ENCODE assay signal across 27 mouse cellular contexts in the genomic region with DNA sequence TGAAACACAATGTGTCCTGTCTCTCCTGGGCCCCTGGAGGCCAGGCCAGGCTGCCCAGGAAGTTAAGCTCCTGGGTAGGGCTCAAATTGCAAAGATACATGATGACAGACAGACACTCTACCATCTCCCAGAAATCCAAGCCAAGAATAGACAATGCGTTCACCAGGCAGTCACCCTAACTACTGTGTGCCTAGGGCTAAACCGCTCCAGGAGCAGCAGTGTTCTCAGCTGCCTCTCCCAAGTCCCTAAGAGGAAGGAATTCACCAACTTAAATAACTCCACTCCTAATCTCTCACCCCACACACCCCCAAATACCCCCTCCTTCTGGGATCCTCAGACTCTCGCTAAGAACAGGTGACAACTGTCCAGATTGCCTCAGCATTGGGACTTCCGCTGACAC. TPM values are rescaled to one million over a fixed set of nuclear protein-coding genes. Genes with fewer than 3 reads are reported as not detected.
A peak's percentile ranks its signal among the peaks of the same experiment; 100 is the strongest.
DNase-seq lines count a peak whose midpoint lies in the region; ATAC-seq and TF ChIP-seq lines count a peak whose summit lies in the region.
"Had no signal": no experiment of that assay in that cellular context is flagged by ENCODE, and none has a peak within 500 bp of the region (broad histone marks: within the 10 kb centered on the region; RNA-seq: fewer than 3 reads in every experiment).

No protein-coding gene starts in this region.

- H3K9ac ChIP-seq in heart, embryonic 12.5 days = no peak overlapping the region
- no peak overlapping the region for H3K9ac ChIP-seq in heart, postnatal 0 days (replicated peaks; ENCODE audit: low read depth, low read length)
- H3K9ac ChIP-seq in embryonic facial prominence, embryonic 15.5 days = no peak overlapping the region
- no peak overlapping the region for H3K9ac ChIP-seq in limb, embryonic 14.5 days (ENCODE audit: low read depth, low read length, severe bottlenecking)
- H3K9ac ChIP-seq: embryonic facial prominence, embryonic 13.5 days; forebrain, postnatal 0 days; hindbrain, embryonic 13.5 days; intestine, embryonic 15.5 days had no signal

- DNase-seq in heart, postnatal 25 days (ENCODE audit: low spot score) = no peak
- no peak for DNase-seq in heart, postnatal 0 days (ENCODE audit: low spot score)
- no peak for DNase-seq in heart, postnatal 36 days
- no peak for DNase-seq in limb, embryonic 14.5 days (ENCODE audit: low spot score)
- no peak for DNase-seq in left cerebral cortex, postnatal 25 days (ENCODE audit: low spot score in 2 of 2)
- DNase-seq: adrenal gland, adult 2 months; adrenal gland, postnatal 14 days; cerebellum, adult 11 months; cerebellum, adult 2 months; cerebellum, adult 9-11 months; cerebellum, postnatal 25 days; forebrain, postnatal 0 days; gastrocnemius, adult 2 months; gastrocnemius, postnatal 14 days; heart, adult 18-20 months; heart, postnatal 14 days; kidney, adult 11 months had no signal

- TF ChIP-seq POLR2A in limb, embryonic 14.5 days (IDR thresholded peaks at IDR 0.05; ENCODE audit: borderline replicate concordance, extremely low read depth, insufficient read depth, insufficient read length) = no peak

- no peaks in the 10 kb centered on the region for H3K36me3 ChIP-seq in heart, embryonic 12.5 days
- H3K36me3 ChIP-seq in heart, postnatal 0 days (replicated peaks; ENCODE audit: control insufficient read depth, insufficient read depth, low read length) = no peaks in the 10 kb centered on the region
- no peaks in the 10 kb centered on the region for H3K36me3 ChIP-seq in embryonic facial prominence, embryonic 15.5 days
- H3K36me3 ChIP-seq in limb, embryonic 14.5 days (ENCODE audit: control insufficient read depth, insufficient read depth, low read length) = no peaks in the 10 kb centered on the region
- H3K36me3 ChIP-seq: embryonic facial prominence, embryonic 13.5 days; hindbrain, embryonic 10.5 days; hindbrain, embryonic 13.5 days; intestine, embryonic 15.5 days had no signal

- H3K27me3 ChIP-seq in heart, embryonic 12.5 days (replicated peaks) = no peaks in the 10 kb centered on the region
- no peaks in the 10 kb centered on the region for H3K27me3 ChIP-seq in heart, postnatal 0 days (ENCODE audit: control insufficient read depth, insufficient read depth, low read length)
- H3K27me3 ChIP-seq in embryonic facial prominence, embryonic 15.5 days = no peaks in the 10 kb centered on the region
- no peaks in the 10 kb centered on the region for H3K27me3 ChIP-seq in limb, embryonic 14.5 days (ENCODE audit: control insufficient read depth, insufficient read depth, low read length)
- H3K27me3 ChIP-seq: hindbrain, embryonic 13.5 days; intestine, embryonic 15.5 days had no signal

- peaks cover 11% of the 10 kb centered on the region for H3K4me1 ChIP-seq in heart, embryonic 12.5 days (replicated peaks)
- no peaks in the 10 kb centered on the region for H3K4me1 ChIP-seq in heart, postnatal 0 days (ENCODE audit: control insufficient read depth, insufficient read depth)
- H3K4me1 ChIP-seq in embryonic facial prominence, embryonic 15.5 days = no peaks in the 10 kb centered on the region
- no peaks in the 10 kb centered on the region for H3K4me1 ChIP-seq in limb, embryonic 14.5 days (ENCODE audit: control insufficient read depth, insufficient read depth, low read length)
- H3K4me1 ChIP-seq: embryonic facial prominence, embryonic 13.5 days; hindbrain, embryonic 13.5 days; intestine, embryonic 15.5 days had no signal

- H3K9me3 ChIP-seq in heart, embryonic 12.5 days (replicated peaks) = peaks cover 4% of the 10 kb centered on the region; the same call in 1 of the 2 replicates
- no peaks in the 10 kb centered on the region for H3K9me3 ChIP-seq in heart, postnatal 0 days (replicated peaks; ENCODE audit: control insufficient read depth, low read length)
- H3K9me3 ChIP-seq in embryonic facial prominence, embryonic 15.5 days (replicated peaks) = no peaks in the 10 kb centered on the region
- no peaks in the 10 kb centered on the region for H3K9me3 ChIP-seq in limb, embryonic 14.5 days (ENCODE audit: control insufficient read depth, low read length)
- H3K9me3 ChIP-seq: embryonic facial prominence, embryonic 13.5 days; hindbrain, embryonic 13.5 days; intestine, embryonic 15.5 days had no signal

- H3K4me2 ChIP-seq in heart, embryonic 12.5 days = no peak overlapping the region
- H3K4me2 ChIP-seq in heart, postnatal 0 days (ENCODE audit: low read depth, low read length) = no peak overlapping the region
- no peak overlapping the region for H3K4me2 ChIP-seq in embryonic facial prominence, embryonic 15.5 days (replicated peaks)
- no peak overlapping the region for H3K4me2 ChIP-seq in limb, embryonic 14.5 days (replicated peaks; ENCODE audit: low read depth, low read length, severe bottlenecking)
- H3K4me2 ChIP-seq: embryonic facial prominence, embryonic 13.5 days; heart, embryonic 11.5 days; hindbrain, embryonic 13.5 days; intestine, embryonic 15.5 days had no signal

- 50% methylated on average over 4 of the region's 4 CpGs for WGBS in heart, embryonic 12.5 days
- 55% methylated on average over 4 of the region's 4 CpGs for WGBS in heart, postnatal 0 days
- 46% methylated on average over 4 of the region's 4 CpGs for WGBS in embryonic facial prominence, embryonic 15.5 days
- WGBS in limb, embryonic 14.5 days = 67% methylated on average over 4 of the region's 4 CpGs

- no peak overlapping the region for H3K4me3 ChIP-seq in heart, embryonic 12.5 days
- H3K4me3 ChIP-seq in heart, postnatal 0 days (ENCODE audit: low read depth, low read length) = no peak overlapping the region
- H3K4me3 ChIP-seq in embryonic facial prominence, embryonic 15.5 days (replicated peaks) = no peak overlapping the region
- no peak overlapping the region for H3K4me3 ChIP-seq in limb, embryonic 14.5 days (replicated peaks; ENCODE audit: low read length)
- H3K4me3 ChIP-seq: embryonic facial prominence, embryonic 13.5 days; gastrocnemius, adult 2 months; hindbrain, embryonic 10.5 days; hindbrain, embryonic 13.5 days; intestine, embryonic 15.5 days had no signal

- TF ChIP-seq CTCF in heart, postnatal 0 days (IDR thresholded peaks at IDR 0.05; ENCODE audit: low read depth) = no peak

- TF ChIP-seq EP300 in heart, postnatal 0 days (IDR thresholded peaks at IDR 0.05; ENCODE audit: low read depth) = no peak

- 0 out of 2 replicates have a peak overlapping the region, but pooled peaks have one; percentile 6 for H3K27ac ChIP-seq in heart, embryonic 12.5 days (ENCODE audit: poor library complexity, severe bottlenecking)
- H3K27ac ChIP-seq in heart, postnatal 0 days (ENCODE audit: low read depth) = no peak overlapping the region
- no peak overlapping the region for H3K27ac ChIP-seq in embryonic facial prominence, embryonic 15.5 days (replicated peaks)
- no peak overlapping the region for H3K27ac ChIP-seq in limb, embryonic 14.5 days (replicated peaks; ENCODE audit: low read depth, low read length)
- H3K27ac ChIP-seq: embryonic facial prominence, embryonic 13.5 days; gastrocnemius, adult 2 months; hindbrain, embryonic 10.5 days; hindbrain, embryonic 13.5 days; intestine, embryonic 15.5 days had no signal

- intact Hi-C loops in heart, postnatal 25 days (cut with DNase I) = no loop called here
- intact Hi-C loops in heart, postnatal 36 days (cut with DNase I) = no loop called here
- intact Hi-C loops in left cerebral cortex, postnatal 25 days (cut with DNase I) = no loop called here

- no peak for ATAC-seq in heart, embryonic 12.5 days (ENCODE audit: insufficient number of reproducible peaks, low FRiP score)
- ATAC-seq in heart, postnatal 0 days (ENCODE audit: insufficient read depth, low read depth) = peak; percentile 47; the same call in 1 of the 2 replicates
- 0 out of 2 replicates have a peak, but pooled peaks have one; percentile 60 for ATAC-seq in embryonic facial prominence, embryonic 15.5 days (ENCODE audit: insufficient number of reproducible peaks, low FRiP score, low TSS enrichment, low read depth)
- ATAC-seq in limb, embryonic 14.5 days (ENCODE audit: low FRiP score, low read depth) = peak; percentile 63
- ATAC-seq: CD4-positive, CD25-positive, alpha-beta regulatory T cell, adult 4 months; forebrain, embryonic 14.5 days; forebrain, postnatal 0 days; hindbrain, embryonic 16.5 days; intestine, embryonic 15.5 days had no signal

RNA-seq across cellular contexts. Expression of gene Vash1, which starts 6.4 kb away (rescaled TPM):
- 10.5 and 11.6 TPM in 2 replicates for polyA plus RNA-seq in heart, embryonic 12.5 days (2016; fragmentation: Nextera tagmentation; extraction: Ambion mirVana)
- total RNA-seq in heart, postnatal 25 days (2021) = 10 to 100 TPM; 19.4 to 21.0 TPM
- 35.0 and 38.1 TPM in 2 replicates for total RNA-seq in heart, postnatal 0 days (2014; rRNA removed; ENCODE audit: low replicate concordance)
- polyA plus RNA-seq in heart, postnatal 0 days (2015; fragmentation: Nextera tagmentation; extraction: Ambion mirVana) = 8.2 and 8.9 TPM in 2 replicates
- 10 to 100 TPM; 14.0 to 17.0 TPM for total RNA-seq in heart, postnatal 36 days (2021)
- 12.3 and 14.1 TPM in 2 replicates for polyA plus RNA-seq in embryonic facial prominence, embryonic 15.5 days (2015; fragmentation: Nextera tagmentation; extraction: Ambion mirVana)
- polyA plus RNA-seq in limb, embryonic 14.5 days (2012; rRNA removed) = 14.5 and 19.6 TPM in 2 replicates
- 11.3 and 13.4 TPM in 2 replicates for polyA plus RNA-seq in limb, embryonic 14.5 days (2014; fragmentation: Nextera tagmentation; extraction: Ambion mirVana)
- 10 to 100 TPM; 37.1 to 41.6 TPM for total RNA-seq in left cerebral cortex, postnatal 25 days (2021)
- polyA plus RNA-seq: CD4-positive, CD25-positive, alpha-beta regulatory T cell, adult 4 months had no signal

RNA-seq across cellular contexts. Expression of gene Angel1, which starts 54.2 kb away (rescaled TPM):
- 10.6 and 12.3 TPM in 2 replicates for polyA plus RNA-seq in heart, embryonic 12.5 days (2016; fragmentation: Nextera tagmentation; extraction: Ambion mirVana)
- total RNA-seq in heart, postnatal 25 days (2021) = 1 to 10 TPM; 3.4 to 3.5 TPM
- 2.2 and 4.4 TPM in 2 replicates for total RNA-seq in heart, postnatal 0 days (2014; rRNA removed; ENCODE audit: low replicate concordance)
- polyA plus RNA-seq in heart, postnatal 0 days (2015; fragmentation: Nextera tagmentation; extraction: Ambion mirVana) = 4.4 and 4.7 TPM in 2 replicates
- total RNA-seq in heart, postnatal 36 days (2021) = 1 to 10 TPM; 3.2 to 4.4 TPM
- 12.1 and 12.4 TPM in 2 replicates for polyA plus RNA-seq in embryonic facial prominence, embryonic 15.5 days (2015; fragmentation: Nextera tagmentation; extraction: Ambion mirVana)
- polyA plus RNA-seq in limb, embryonic 14.5 days (2012; rRNA removed) = 14.2 and 17.1 TPM in 2 replicates
- polyA plus RNA-seq in limb, embryonic 14.5 days (2014; fragmentation: Nextera tagmentation; extraction: Ambion mirVana) = 10.8 and 12.6 TPM in 2 replicates
- 10 to 100 TPM in 1 of 2 experiments, 1 to 10 TPM in 1; 8.9 to 12.4 TPM for total RNA-seq in left cerebral cortex, postnatal 25 days (2021)
